Mouse (Mus musculus) hindbrain, embryonic 14.5 days (tissue): ENCODE results near the gene Sorcs3. TPM values are rescaled to one million over a fixed set of nuclear protein-coding genes. Genes with fewer than 3 reads are reported as not detected.

Source experiments
- ATAC-seq: fragments of 200-750 bp; cut with Nextera tagmentation; 2 replicates; pipeline ENCODE4 v1.8.0; 2017; ENCODE audit warnings: moderate number of reproducible peaks, mild to moderate bottlenecking, moderate TSS enrichment, moderate library complexity; ENCODE audit not compliant: low FRiP score
- DNase-seq: peaks from one replicate; pipeline ENCODE4 v3.0.0-alpha.2; 2015; ENCODE audit warnings: low spot score
- H3K27ac ChIP-seq: fragments of 300-500 bp; sonication (generic); 2 replicates; pipeline ENCODE4 v1.5.1; 2014; ENCODE audit warnings: mild to moderate bottlenecking, moderate library complexity
- H3K27me3 ChIP-seq: fragments of 300-500 bp; sonication (generic); 2 replicates; pipeline ENCODE4 v1.6.1; 2014; ENCODE audit warnings: mild to moderate bottlenecking, low read length, mixed read lengths; ENCODE audit not compliant: control insufficient read depth, insufficient read depth
- H3K36me3 ChIP-seq: fragments of 300-500 bp; sonication (generic); replicated peaks from 2 replicates; pipeline ENCODE4 v1.6.1; 2014; ENCODE audit not compliant: control insufficient read depth, insufficient read depth
- H3K4me1 ChIP-seq: fragments of 300-500 bp; sonication (generic); replicated peaks from 2 replicates; pipeline ENCODE4 v1.6.1; 2014; ENCODE audit warnings: antibody characterized with exemption, low read length, mixed read lengths; ENCODE audit not compliant: control insufficient read depth, insufficient read depth
- H3K4me2 ChIP-seq: fragments of 300-500 bp; sonication (generic); replicated peaks from 2 replicates; pipeline ENCODE4 v1.6.1; 2014; ENCODE audit warnings: mild to moderate bottlenecking, moderate library complexity
- H3K4me3 ChIP-seq: fragments of 300-500 bp; sonication (generic); replicated peaks from 2 replicates; pipeline ENCODE4 v1.5.1; 2014; ENCODE audit warnings: mild to moderate bottlenecking, low read length
- H3K9ac ChIP-seq: fragments of 300-500 bp; sonication (generic); 2 replicates; pipeline ENCODE4 v1.6.1; 2014
- H3K9me3 ChIP-seq: fragments of 300-500 bp; sonication (generic); 2 replicates; pipeline ENCODE4 v1.6.1; 2016; ENCODE audit warnings: low read length; ENCODE audit not compliant: control insufficient read depth
- WGBS: fragments of 180-500 bp; shearing (Covaris S2); extraction: QIAGEN DNeasy Blood & Tissue Kit; methylation state at CpG from one replicate; pipeline ENCODE4 v1.1.7; 2014; 5-methylcytosine and 5-hydroxymethylcytosine counted together
- polyA plus RNA-seq: library from polyadenylated mRNA; unstranded; fragments of >200 nt; fragmentation: Nextera tagmentation; extraction: Ambion mirVana; gene quantifications from 2 replicates; pipeline ENCODE4 v1.2.1, GENCODE M21; 2014

The Sorcs3 gene
- polyA plus RNA-seq, 1 experiment from 2014 or later, result 16.9 TPM

- Histone ChIP-seq H3K4me2 (no peak overlapping the region), H3K27me3 (no peaks in the 10 kb centered on the region), H3K4me3 (no peak overlapping the region), H3K9ac (no peak overlapping the region), H3K9me3 (no peaks in the 10 kb centered on the region), H3K4me1 (no peaks in the 10 kb centered on the region), H3K36me3 (no peaks in the 10 kb centered on the region), H3K27ac (no peak overlapping the region)
- no peak for DNase-seq
- no peak for ATAC-seq
- WGBS, result 59% methylated on average over 3 of the region's 3 CpGs
Measured at GRCm38 (mm10) chr19:48491111-48491510, 285.3 kb downstream of the Sorcs3 start.

- no peak overlapping the region for H3K9ac ChIP-seq
- ATAC-seq, result no peak
Measured at GRCm38 (mm10) chr19:48503896-48504620, 298.2 kb downstream of the Sorcs3 start.

GRCm38 (mm10) chr19:48523803-48524202 lies 318.0 kb downstream of the Sorcs3 start:
- H3K4me2 ChIP-seq, result no peak overlapping the region
- no peak overlapping the region for H3K4me3 ChIP-seq
- WGBS, result 96% methylated on average over 7 of the region's 7 CpGs
- DNase-seq (no peak), ATAC-seq (no peak)
- H3K27ac ChIP-seq, result no peak overlapping the region
- no peaks in the 10 kb centered on the region; the same call in 1 of the 2 replicates for H3K27me3 ChIP-seq
- H3K9me3 ChIP-seq, result no peaks in the 10 kb centered on the region
- no peak overlapping the region for H3K9ac ChIP-seq
- no peaks in the 10 kb centered on the region for H3K36me3 ChIP-seq
- peaks cover 4% of the 10 kb centered on the region; the same call in 1 of the 2 replicates for H3K4me1 ChIP-seq

More at GRCm38 (mm10) chr19:48503896-48504620, 298.2 kb downstream of the Sorcs3 start:
- H3K27me3 ChIP-seq, result no peaks in the 10 kb centered on the region
- H3K36me3 ChIP-seq, result no peaks in the 10 kb centered on the region
- no peak for DNase-seq
- WGBS, result 50% methylated on average over 2 of the region's 2 CpGs
- no peaks in the 10 kb centered on the region for H3K4me1 ChIP-seq
- no peaks in the 10 kb centered on the region for H3K9me3 ChIP-seq
- no peak overlapping the region for H3K27ac ChIP-seq
- no peak overlapping the region for H3K4me2 ChIP-seq
- H3K4me3 ChIP-seq, result no peak overlapping the region

- DNase-seq (peak; percentile 58), ATAC-seq (no peak)
- Histone ChIP-seq H3K4me2 (no peak overlapping the region), H3K9me3 (0 out of 2 replicates have a peak, but pooled peaks cover 2% of the 10 kb centered on the region), H3K4me1 (peaks cover 4% of the 10 kb centered on the region; the same call in 1 of the 2 replicates), H3K9ac (no peak overlapping the region), H3K27ac (no peak overlapping the region), H3K27me3 (no peaks in the 10 kb centered on the region; the same call in 1 of the 2 replicates), H3K4me3 (no peak overlapping the region), H3K36me3 (no peaks in the 10 kb centered on the region)
- WGBS, result 37% methylated on average over 9 of the region's 9 CpGs
Measured at GRCm38 (mm10) chr19:48524527-48525214, 318.8 kb downstream of the Sorcs3 start.

- H3K4me3 ChIP-seq, result no peak overlapping the region
- no peaks in the 10 kb centered on the region for H3K36me3 ChIP-seq
- no peak overlapping the region for H3K9ac ChIP-seq
- no peak for DNase-seq
- 90% methylated on average over 4 of the region's 4 CpGs for WGBS
- no peak overlapping the region for H3K27ac ChIP-seq
- H3K4me2 ChIP-seq, result no peak overlapping the region
- no peaks in the 10 kb centered on the region for H3K27me3 ChIP-seq
- no peak for ATAC-seq
- no peaks in the 10 kb centered on the region for H3K4me1 ChIP-seq
- 0 out of 2 replicates have a peak, but pooled peaks cover 4% of the 10 kb centered on the region for H3K9me3 ChIP-seq
Measured at GRCm38 (mm10) chr19:48533582-48533981, 327.8 kb downstream of the Sorcs3 start.

GRCm38 (mm10) chr19:48544294-48544693 lies 338.5 kb downstream of the Sorcs3 start:
- Histone ChIP-seq H3K27me3 (no peaks in the 10 kb centered on the region), H3K4me3 (no peak overlapping the region), H3K4me2 (no peak overlapping the region), H3K9ac (no peak overlapping the region), H3K27ac (no peak overlapping the region), H3K4me1 (0 out of 2 replicates have a peak, but pooled peaks cover 3% of the 10 kb centered on the region), H3K36me3 (no peaks in the 10 kb centered on the region), H3K9me3 (no peaks in the 10 kb centered on the region)
- ATAC-seq, result no peak
- DNase-seq, result no peak

- WGBS, result 72% methylated on average over 7 of the region's 7 CpGs
- no peak for ATAC-seq
Measured at GRCm38 (mm10) chr19:48545421-48546132, 339.8 kb downstream of the Sorcs3 start.

GRCm38 (mm10) chr19:48546133-48546448 lies 340.3 kb downstream of the Sorcs3 start:
- 0 out of 2 replicates have a peak, but pooled peaks cover 3% of the 10 kb centered on the region for H3K4me1 ChIP-seq
- DNase-seq (no peak), ATAC-seq (no peak)
- no peaks in the 10 kb centered on the region for H3K27me3 ChIP-seq
- H3K9ac ChIP-seq, result no peak overlapping the region
- H3K27ac ChIP-seq, result no peak overlapping the region
- no peaks in the 10 kb centered on the region for H3K36me3 ChIP-seq
- H3K9me3 ChIP-seq, result no peaks in the 10 kb centered on the region
- 78% methylated on average over 2 of the region's 2 CpGs for WGBS
- no peak overlapping the region for H3K4me2 ChIP-seq
- no peak overlapping the region for H3K4me3 ChIP-seq

More at GRCm38 (mm10) chr19:48545421-48546132, 339.8 kb downstream of the Sorcs3 start:
- no peaks in the 10 kb centered on the region for H3K9me3 ChIP-seq
- no peak for DNase-seq
- H3K27ac ChIP-seq, result no peak overlapping the region
- H3K4me3 ChIP-seq, result no peak overlapping the region
- H3K36me3 ChIP-seq, result no peaks in the 10 kb centered on the region
- H3K4me2 ChIP-seq, result no peak overlapping the region
- H3K27me3 ChIP-seq, result no peaks in the 10 kb centered on the region
- H3K9ac ChIP-seq, result no peak overlapping the region
- H3K4me1 ChIP-seq, result 0 out of 2 replicates have a peak, but pooled peaks cover 3% of the 10 kb centered on the region
